Mouse (Mus musculus) heart, embryonic 16.5 days (tissue): ENCODE results near the gene Ahdc1. TPM values are rescaled to one million over a fixed set of nuclear protein-coding genes. Genes with fewer than 3 reads are reported as not detected.

Source experiments
- ATAC-seq: fragments of 200-750 bp; cut with Nextera tagmentation; replicated peaks from 2 replicates; pipeline ENCODE4 v1.8.0; 2017; ENCODE audit warnings: moderate number of reproducible peaks; ENCODE audit not compliant: insufficient read depth, low FRiP score; ENCODE audit errors: extremely low read depth
- H3K27ac ChIP-seq: fragments of 300-500 bp; sonication (generic); 2 replicates; pipeline ENCODE4 v1.5.1; 2014; ENCODE audit warnings: mild to moderate bottlenecking, low read length, control low read depth, moderate library complexity
- H3K27me3 ChIP-seq: fragments of 300-500 bp; sonication (generic); 2 replicates; pipeline ENCODE4 v1.6.1; 2014; ENCODE audit warnings: low read length, mixed read lengths; ENCODE audit not compliant: control insufficient read depth, insufficient read depth
- H3K36me3 ChIP-seq: fragments of 300-500 bp; sonication (generic); 2 replicates; pipeline ENCODE4 v1.6.1; 2014; ENCODE audit not compliant: control insufficient read depth, insufficient read depth
- H3K4me1 ChIP-seq: fragments of 300-500 bp; sonication (generic); 2 replicates; pipeline ENCODE4 v1.6.1; 2014; ENCODE audit warnings: low read length, mixed read lengths; ENCODE audit not compliant: control insufficient read depth, insufficient read depth
- H3K4me2 ChIP-seq: fragments of 300-500 bp; sonication (generic); 2 replicates; pipeline ENCODE4 v1.6.1; 2014; ENCODE audit warnings: low read depth, mild to moderate bottlenecking, control low read depth, low read length
- H3K4me3 ChIP-seq: fragments of 300-500 bp; sonication (generic); 2 replicates; pipeline ENCODE4 v1.5.1; 2014; ENCODE audit warnings: mild to moderate bottlenecking, control low read depth, low read length
- H3K9ac ChIP-seq: fragments of 300-500 bp; sonication (generic); 2 replicates; pipeline ENCODE4 v1.6.1; 2014; ENCODE audit warnings: low read length, control low read depth
- H3K9me3 ChIP-seq: fragments of 300-500 bp; sonication (generic); replicated peaks from 2 replicates; pipeline ENCODE4 v1.6.1; 2016; ENCODE audit warnings: low read length; ENCODE audit not compliant: control insufficient read depth
- WGBS: fragments of 180-500 bp; shearing (Covaris S2); extraction: QIAGEN DNeasy Blood & Tissue Kit; methylation state at CpG from one replicate; pipeline ENCODE4 v1.1.7; 2014; 5-methylcytosine and 5-hydroxymethylcytosine counted together
- polyA plus RNA-seq: library from polyadenylated mRNA; unstranded; fragments of >200 nt; fragmentation: Nextera tagmentation; extraction: Ambion mirVana; gene quantifications from 2 replicates; pipeline ENCODE4 v1.2.1, GENCODE M21; 2015

Gene Ahdc1
- polyA plus RNA-seq, 1 experiment from 2014 or later: 7.2 TPM

DNA sequence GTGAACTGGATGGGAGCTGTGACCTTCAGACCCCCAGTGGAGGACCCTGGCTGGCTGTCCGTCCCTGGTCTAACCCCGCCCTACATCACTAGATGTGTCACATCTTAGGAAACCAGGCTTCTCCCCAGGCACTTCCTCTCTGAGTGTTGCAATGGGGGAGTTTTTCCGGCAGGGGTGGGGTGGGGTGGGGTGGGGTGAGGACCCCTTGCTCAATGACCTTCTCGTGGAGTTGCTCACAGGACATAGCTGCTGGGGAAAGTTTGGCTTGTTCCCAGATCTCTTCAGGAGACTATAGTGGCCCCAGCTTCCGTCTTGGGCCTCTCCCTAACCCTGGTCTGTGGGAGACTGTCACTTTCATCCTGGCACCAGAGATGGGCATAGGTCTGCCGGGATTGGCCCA lies 28.1 kb upstream of the Ahdc1 start:
- H3K9me3 ChIP-seq: no peaks in the 10 kb centered on the region
- ATAC-seq: 0 out of 2 replicates have a peak, but pooled peaks have one; percentile 53
- no peak overlapping the region for H3K4me2 ChIP-seq
- 47% methylated on average over 6 of the region's 6 CpGs for WGBS
- H3K4me1 ChIP-seq: peaks cover 17% of the 10 kb centered on the region; the same call in 1 of the 2 replicates
- peak overlapping the region; percentile 44 for H3K27ac ChIP-seq
- H3K9ac ChIP-seq: no peak overlapping the region
- H3K27me3 ChIP-seq: no peaks in the 10 kb centered on the region
- H3K4me3 ChIP-seq: no peak overlapping the region
- no peaks in the 10 kb centered on the region for H3K36me3 ChIP-seq

DNA sequence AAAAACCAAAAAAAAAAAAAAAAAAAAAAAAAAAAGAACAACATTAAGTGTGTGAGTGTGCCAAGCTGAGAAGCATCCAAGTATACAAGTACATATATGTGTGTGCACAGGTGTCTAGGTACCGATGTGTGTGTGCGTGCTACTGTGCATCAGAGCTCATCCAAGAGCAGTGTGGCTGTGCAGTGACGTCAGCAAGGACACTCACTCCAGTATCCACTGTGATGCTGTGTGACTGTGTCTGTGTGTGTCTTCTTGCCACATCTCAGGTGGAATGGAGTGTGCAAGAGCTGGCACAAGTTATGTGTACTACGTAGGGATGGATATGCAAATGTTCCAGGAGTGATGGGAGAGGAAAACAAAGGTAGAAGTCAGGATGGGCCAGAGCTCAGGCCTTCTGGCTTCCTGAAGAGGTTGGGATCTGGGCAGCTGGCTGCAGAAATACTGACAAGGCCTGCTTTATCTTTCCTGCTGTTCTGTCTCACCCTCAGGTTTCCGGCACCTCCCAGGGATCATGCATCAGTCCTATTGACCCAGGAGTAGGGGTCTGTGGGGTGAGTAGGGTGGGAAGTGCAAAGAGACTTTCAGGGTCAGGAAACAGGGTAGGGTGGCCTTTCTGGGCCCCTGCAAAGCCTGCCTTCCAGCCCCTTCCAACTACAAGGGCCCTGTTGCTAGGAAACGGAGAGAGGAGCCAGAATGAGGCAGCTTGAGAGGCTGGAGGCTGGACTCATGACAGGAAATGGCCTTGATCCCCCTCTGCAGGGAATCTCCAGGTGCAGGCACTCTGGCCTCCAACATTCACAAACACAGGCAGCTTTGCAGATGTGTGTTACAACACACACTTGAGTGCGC lies 27.2 kb upstream of the Ahdc1 start:
- WGBS: 59% methylated on average over 7 of the region's 7 CpGs
- H3K9ac ChIP-seq: no peak overlapping the region

DNA sequence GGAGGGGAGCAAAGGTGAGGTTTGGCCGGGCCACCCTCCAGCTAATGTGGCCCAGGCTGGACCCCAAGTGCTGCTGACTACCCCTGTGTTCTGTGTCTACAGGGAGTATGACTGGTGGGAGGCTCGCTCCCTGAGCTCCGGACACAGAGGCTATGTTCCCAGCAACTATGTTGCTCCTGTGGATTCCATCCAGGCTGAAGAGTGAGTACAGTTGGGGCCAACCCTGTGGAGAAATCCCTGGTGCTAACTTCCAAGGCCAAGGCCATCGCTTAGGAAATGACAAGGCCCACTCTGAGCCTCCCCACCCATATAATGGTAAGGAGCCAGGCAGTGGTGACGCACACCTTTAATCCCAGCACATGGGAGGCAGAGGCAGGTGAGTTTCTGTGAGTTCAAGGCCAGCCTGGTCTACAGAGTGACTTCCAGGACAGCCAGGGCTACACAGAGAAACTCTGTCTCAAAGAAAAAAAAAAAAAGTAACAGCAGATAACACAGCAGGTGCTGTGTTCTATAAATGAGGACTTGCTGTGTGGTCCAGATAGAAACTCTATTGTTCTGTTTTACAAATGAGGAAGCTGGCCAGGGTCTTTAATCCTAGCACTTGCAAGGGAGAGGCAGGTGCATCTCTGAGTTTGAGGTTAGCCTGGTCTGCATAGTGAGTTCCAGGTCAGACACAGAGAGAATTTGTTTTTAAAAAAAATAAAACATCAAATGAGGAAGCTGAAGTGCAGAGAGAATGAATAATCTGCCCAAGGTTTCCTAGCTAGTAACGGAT lies 22.3 kb upstream of the Ahdc1 start:
- Histone ChIP-seq H3K4me1 (0 out of 2 replicates have a peak, but pooled peaks cover 11% of the 10 kb centered on the region), H3K4me2 (no peak overlapping the region), H3K4me3 (no peak overlapping the region), H3K36me3 (no peaks in the 10 kb centered on the region), H3K9me3 (no peaks in the 10 kb centered on the region), H3K27me3 (no peaks in the 10 kb centered on the region), H3K9ac (no peak overlapping the region), H3K27ac (no peak overlapping the region)
- ATAC-seq: no peak
- WGBS: 85% methylated on average over 6 of the region's 6 CpGs

More for the DNA sequence above, 27.2 kb upstream of the Ahdc1 start:
- H3K9me3 ChIP-seq: no peaks in the 10 kb centered on the region
- H3K36me3 ChIP-seq: no peaks in the 10 kb centered on the region
- peak overlapping the region; percentile 28 for H3K27ac ChIP-seq
- no peak for ATAC-seq
- H3K27me3 ChIP-seq: no peaks in the 10 kb centered on the region
- H3K4me2 ChIP-seq: no peak overlapping the region
- no peak overlapping the region for H3K4me3 ChIP-seq
- peaks cover 17% of the 10 kb centered on the region; the same call in 1 of the 2 replicates for H3K4me1 ChIP-seq

DNA sequence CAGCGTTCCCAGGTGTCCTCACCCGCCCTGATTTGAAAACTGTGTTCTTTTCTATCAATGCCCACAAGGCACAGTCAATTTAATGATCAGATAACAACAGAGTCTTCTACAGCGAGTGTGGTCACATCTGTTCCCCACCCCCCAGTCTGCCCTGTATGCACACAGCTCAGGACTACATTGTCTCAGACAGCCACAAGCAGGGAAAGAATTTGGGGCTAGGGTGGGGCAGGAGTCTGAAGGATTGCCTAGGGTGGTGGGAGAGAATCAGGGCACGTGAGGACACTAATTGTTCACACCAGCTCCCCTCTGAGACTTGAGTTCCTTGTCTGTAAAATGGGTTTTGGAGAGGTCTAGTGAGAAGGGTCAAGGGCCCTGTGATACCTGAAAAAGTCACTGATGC lies 17.5 kb upstream of the Ahdc1 start:
- H3K27me3 ChIP-seq: no peaks in the 10 kb centered on the region
- no peak overlapping the region for H3K9ac ChIP-seq
- H3K4me3 ChIP-seq: no peak overlapping the region
- H3K27ac ChIP-seq: no peak overlapping the region
- no peaks in the 10 kb centered on the region for H3K4me1 ChIP-seq
- WGBS: 69% methylated on average over 4 of the region's 4 CpGs
- no peaks in the 10 kb centered on the region for H3K9me3 ChIP-seq
- no peak overlapping the region for H3K4me2 ChIP-seq
- no peaks in the 10 kb centered on the region for H3K36me3 ChIP-seq
- ATAC-seq: no peak

DNA sequence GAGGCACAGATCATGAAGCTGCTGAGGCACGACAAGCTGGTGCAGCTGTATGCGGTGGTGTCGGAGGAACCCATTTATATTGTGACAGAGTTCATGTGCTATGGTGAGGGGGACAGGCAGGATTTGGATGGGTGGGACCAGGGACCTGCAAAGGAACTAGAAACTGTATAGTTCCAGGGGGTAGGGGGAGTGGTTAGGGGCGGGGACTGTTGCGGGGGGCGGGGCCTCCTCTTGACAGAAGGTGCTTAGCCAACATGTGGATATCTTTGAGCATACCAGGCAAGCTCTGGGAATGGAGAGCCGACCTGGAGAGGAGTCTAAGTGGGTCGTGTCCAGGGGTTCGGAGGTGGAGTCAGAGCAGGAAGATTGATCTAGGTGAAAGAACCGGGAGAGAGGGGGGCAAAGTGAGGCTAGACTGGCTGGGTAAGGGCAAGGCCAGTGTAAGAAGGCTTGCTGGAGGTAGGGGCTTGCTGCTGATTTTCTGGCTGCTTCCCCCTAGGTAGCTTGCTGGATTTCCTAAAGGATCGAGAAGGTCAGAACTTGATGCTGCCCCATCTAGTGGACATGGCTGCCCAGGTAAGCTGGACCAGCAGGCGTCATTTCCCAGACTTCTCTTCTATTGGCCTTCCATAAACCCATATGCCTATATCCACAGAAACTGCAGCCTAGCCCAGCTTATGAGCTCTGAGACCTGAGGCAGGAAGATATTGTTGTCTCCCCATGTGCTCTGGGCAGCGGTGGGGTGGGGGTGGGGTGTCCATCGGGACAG lies 13.4 kb upstream of the Ahdc1 start:
- WGBS: 50% methylated on average over 14 of the region's 14 CpGs
- Histone ChIP-seq H3K4me2 (no peak overlapping the region), H3K27ac (no peak overlapping the region), H3K4me3 (no peak overlapping the region), H3K9me3 (no peaks in the 10 kb centered on the region), H3K4me1 (peaks cover 4% of the 10 kb centered on the region), H3K9ac (no peak overlapping the region), H3K27me3 (no peaks in the 10 kb centered on the region), H3K36me3 (no peaks in the 10 kb centered on the region)
- no peak for ATAC-seq

DNA sequence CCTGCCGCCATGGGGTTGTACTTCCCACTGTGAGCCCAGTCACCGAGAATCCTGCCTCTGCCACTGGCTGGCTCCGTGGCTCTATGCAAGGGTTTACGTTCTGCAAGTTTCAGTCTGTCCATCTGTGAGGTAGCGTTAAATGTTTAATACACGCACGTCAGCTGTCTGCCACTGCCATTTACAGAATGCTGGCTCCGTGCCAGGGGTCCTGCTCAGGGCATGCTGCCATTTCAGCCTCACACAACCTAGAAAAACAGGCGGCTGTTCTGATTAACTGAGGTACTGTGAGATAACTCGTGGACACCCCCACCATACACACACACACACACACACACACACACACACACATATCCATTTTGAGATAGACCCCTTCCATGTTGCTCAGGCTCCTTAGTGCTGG lies 8.2 kb upstream of the Ahdc1 start:
- Histone ChIP-seq H3K9ac (peak overlapping the region; percentile 61), H3K4me1 (peaks cover 26% of the 10 kb centered on the region), H3K4me2 (peak overlapping the region; percentile 31), H3K9me3 (no peaks in the 10 kb centered on the region), H3K27me3 (no peaks in the 10 kb centered on the region), H3K36me3 (no peaks in the 10 kb centered on the region), H3K27ac (peak overlapping the region; percentile 87), H3K4me3 (no peak overlapping the region)
- ATAC-seq: peak; percentile 68
- 8% methylated on average over 10 of the region's 10 CpGs for WGBS

DNA sequence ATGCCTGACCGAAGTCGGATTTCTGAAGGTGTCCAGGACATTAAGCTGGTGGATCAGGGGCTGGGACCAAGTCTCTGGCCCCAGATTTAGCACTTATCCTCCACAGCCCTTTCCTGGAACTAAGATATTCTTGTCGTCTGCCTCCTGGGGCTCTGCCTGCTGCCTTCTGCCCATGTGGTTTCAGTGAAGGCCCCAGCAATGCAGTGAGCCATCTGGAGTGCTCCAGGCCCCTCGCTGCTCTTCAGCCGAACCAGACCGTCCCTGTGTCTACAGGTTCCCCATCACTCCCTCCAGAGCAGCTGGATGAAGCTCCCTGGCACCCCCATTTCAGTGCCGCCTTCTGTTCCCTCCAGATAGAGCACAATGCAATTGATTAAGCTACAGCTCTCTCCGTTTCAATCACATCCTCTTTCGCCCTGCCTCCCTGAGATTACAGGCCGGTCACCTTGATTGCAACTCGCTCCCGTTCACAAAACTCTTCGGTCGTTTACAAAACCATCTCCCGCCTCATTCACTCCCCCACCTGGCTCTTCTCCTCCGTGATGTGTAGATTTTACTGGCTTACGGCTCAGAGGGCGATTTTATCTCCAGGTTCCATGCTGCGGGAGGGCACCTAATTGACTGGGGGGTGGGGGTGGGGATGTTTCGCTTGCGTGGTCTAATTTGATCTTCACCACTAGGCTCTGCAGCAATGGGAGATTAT lies 7.6 kb upstream of the Ahdc1 start:
- 30% methylated on average over 21 of the region's 21 CpGs for WGBS
- no peak overlapping the region for H3K4me3 ChIP-seq
- H3K27ac ChIP-seq: peak overlapping the region; percentile 87
- H3K9me3 ChIP-seq: no peaks in the 10 kb centered on the region
- ATAC-seq: peak; percentile 64
- no peaks in the 10 kb centered on the region for H3K27me3 ChIP-seq
- peaks cover 29% of the 10 kb centered on the region for H3K4me1 ChIP-seq
- H3K4me2 ChIP-seq: peak overlapping the region; percentile 31; the same call in 1 of the 2 replicates
- H3K36me3 ChIP-seq: no peaks in the 10 kb centered on the region
- peak overlapping the region; percentile 61 for H3K9ac ChIP-seq

DNA sequence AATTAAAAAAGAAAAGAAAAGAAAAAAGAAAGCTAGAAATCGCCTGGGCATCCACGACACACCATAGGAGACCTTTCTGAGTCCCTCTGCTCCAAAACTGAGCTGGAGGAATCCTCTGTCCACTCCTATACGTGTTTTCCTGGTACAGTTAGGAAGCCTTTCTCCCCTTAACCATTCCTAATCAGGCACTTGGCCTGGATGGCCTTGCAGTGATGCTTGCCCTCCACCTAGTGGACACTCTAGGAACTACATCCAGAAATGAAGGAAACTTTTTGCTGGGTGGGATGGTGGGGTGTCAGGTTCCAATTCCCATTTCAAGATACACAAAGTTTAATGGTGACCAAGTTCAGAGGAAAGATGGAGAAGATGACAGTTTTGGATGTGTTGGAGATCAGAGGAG lies 5.8 kb upstream of the Ahdc1 start:
- Histone ChIP-seq H3K27ac (no peak overlapping the region), H3K36me3 (no peaks in the 10 kb centered on the region), H3K4me2 (no peak overlapping the region), H3K4me1 (peaks cover 29% of the 10 kb centered on the region), H3K9me3 (no peaks in the 10 kb centered on the region), H3K4me3 (no peak overlapping the region), H3K9ac (no peak overlapping the region), H3K27me3 (no peaks in the 10 kb centered on the region)
- WGBS: 5% methylated on average over 3 of the region's 3 CpGs
- 0 out of 2 replicates have a peak, but pooled peaks have one; percentile 12 for ATAC-seq
